ENCODE assay signal across 12 mouse cellular contexts in the genomic region with DNA sequence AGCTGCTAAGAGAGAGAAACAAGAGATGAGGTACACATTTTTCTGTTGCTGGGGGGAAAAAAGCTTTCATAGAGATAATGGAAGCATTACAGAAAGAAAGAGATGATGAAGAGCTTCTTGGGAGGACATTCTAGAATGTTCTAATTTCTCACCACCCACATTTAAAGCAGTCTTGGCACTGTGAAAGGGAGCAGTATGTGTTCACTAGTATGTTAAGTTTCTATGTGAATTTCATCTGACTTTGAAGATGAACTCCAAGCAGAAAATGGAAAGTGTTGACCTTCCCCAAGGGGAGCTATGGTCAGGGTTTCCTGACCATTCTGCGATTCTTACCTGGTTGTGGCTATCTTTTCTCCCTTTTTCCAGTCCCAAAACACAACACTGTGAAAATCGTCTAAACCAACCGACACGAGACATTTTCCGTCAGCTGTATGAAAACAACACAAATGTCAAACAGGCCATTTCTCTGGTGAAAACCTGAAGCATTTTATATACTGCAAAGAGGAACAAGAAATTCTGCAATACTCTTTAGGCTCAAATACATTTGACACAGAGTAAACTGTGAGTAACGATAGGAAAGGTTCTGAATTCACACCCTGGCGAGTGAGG. TPM values are rescaled to one million over a fixed set of nuclear protein-coding genes. Genes with fewer than 3 reads are reported as not detected.
DNase-seq lines count a peak whose midpoint lies in the region; ATAC-seq lines count a peak whose summit lies in the region.
"Had no signal": no experiment of that assay in that cellular context is flagged by ENCODE, and none has a peak within 500 bp of the region (broad histone marks: within the 10 kb centered on the region; RNA-seq: fewer than 3 reads in every experiment).

No protein-coding gene starts in this region.

- peaks cover 20% of the 10 kb centered on the region for H3K4me1 ChIP-seq in heart, embryonic 10.5 days
- peaks cover 23% of the 10 kb centered on the region for H3K4me1 ChIP-seq in liver, embryonic 12.5 days
- H3K4me1 ChIP-seq in liver, embryonic 16.5 days (ENCODE audit: control insufficient read depth, low read depth, low read length): peaks cover 7% of the 10 kb centered on the region
- H3K4me1 ChIP-seq: embryonic facial prominence, embryonic 13.5 days; forebrain, embryonic 13.5 days had no signal

- no peak for ATAC-seq in liver, embryonic 12.5 days
- ATAC-seq in liver, embryonic 16.5 days (ENCODE audit: low read depth): no peak
- ATAC-seq: forebrain, embryonic 13.5 days; inflammation-experienced regulatory T-cells, adult 6 months had no signal

- no peak overlapping the region for H3K9ac ChIP-seq in liver, embryonic 12.5 days
- no peak overlapping the region for H3K9ac ChIP-seq in liver, embryonic 16.5 days (ENCODE audit: low read depth, low read length)
- H3K9ac ChIP-seq: embryonic facial prominence, embryonic 13.5 days; forebrain, embryonic 13.5 days; stomach, embryonic 15.5 days had no signal

- WGBS in heart, embryonic 10.5 days: 82% methylated on average over 7 of the region's 7 CpGs
- 62% methylated on average over 7 of the region's 7 CpGs for WGBS in liver, embryonic 12.5 days (ENCODE audit: insufficient replicate concordance)
- WGBS in liver, embryonic 16.5 days (ENCODE audit: insufficient replicate concordance): 70% methylated on average over 7 of the region's 7 CpGs

- H3K36me3 ChIP-seq in heart, embryonic 10.5 days: no peaks in the 10 kb centered on the region
- H3K36me3 ChIP-seq in liver, embryonic 12.5 days: no peaks in the 10 kb centered on the region
- no peaks in the 10 kb centered on the region for H3K36me3 ChIP-seq in liver, embryonic 16.5 days (ENCODE audit: control insufficient read depth, insufficient read depth)
- H3K36me3 ChIP-seq: embryonic facial prominence, embryonic 13.5 days; stomach, embryonic 15.5 days had no signal

- H3K4me2 ChIP-seq in liver, embryonic 12.5 days: no peak overlapping the region
- no peak overlapping the region for H3K4me2 ChIP-seq in liver, embryonic 16.5 days (ENCODE audit: low read depth, low read length)
- H3K4me2 ChIP-seq: embryonic facial prominence, embryonic 13.5 days; forebrain, embryonic 13.5 days; stomach, embryonic 15.5 days had no signal

- H3K4me3 ChIP-seq in heart, embryonic 10.5 days: no peak overlapping the region
- no peak overlapping the region for H3K4me3 ChIP-seq in liver, embryonic 12.5 days
- no peak overlapping the region for H3K4me3 ChIP-seq in liver, embryonic 16.5 days (ENCODE audit: low read depth, low read length)
- H3K4me3 ChIP-seq: embryonic facial prominence, embryonic 13.5 days; forebrain, embryonic 13.5 days; stomach, embryonic 15.5 days had no signal

- no peaks in the 10 kb centered on the region for H3K9me3 ChIP-seq in heart, embryonic 10.5 days
- H3K9me3 ChIP-seq in liver, embryonic 12.5 days (replicated peaks): no peaks in the 10 kb centered on the region
- H3K9me3 ChIP-seq in liver, embryonic 16.5 days (replicated peaks; ENCODE audit: control insufficient read depth, low read length): no peaks in the 10 kb centered on the region
- H3K9me3 ChIP-seq: embryonic facial prominence, embryonic 13.5 days; forebrain, embryonic 13.5 days; stomach, embryonic 15.5 days had no signal

- H3K27ac ChIP-seq in heart, embryonic 10.5 days: peak overlapping the region; percentile 79; the same call in 1 of the 2 replicates
- peak overlapping the region; percentile 40; the same call in 1 of the 2 replicates for H3K27ac ChIP-seq in liver, embryonic 12.5 days
- H3K27ac ChIP-seq in liver, embryonic 16.5 days (ENCODE audit: low read length): peak overlapping the region; percentile 39
- H3K27ac ChIP-seq: embryonic facial prominence, embryonic 13.5 days; forebrain, embryonic 13.5 days; stomach, embryonic 15.5 days had no signal

- no peaks in the 10 kb centered on the region for H3K27me3 ChIP-seq in heart, embryonic 10.5 days (ENCODE audit: insufficient read depth, poor library complexity, severe bottlenecking)
- H3K27me3 ChIP-seq in liver, embryonic 12.5 days (replicated peaks): no peaks in the 10 kb centered on the region
- no peaks in the 10 kb centered on the region for H3K27me3 ChIP-seq in liver, embryonic 16.5 days (ENCODE audit: control insufficient read depth, insufficient read depth, low read depth, low read length)
- H3K27me3 ChIP-seq: embryonic facial prominence, embryonic 13.5 days; forebrain, embryonic 13.5 days; stomach, embryonic 15.5 days had no signal

- no peak for DNase-seq in heart, embryonic 10.5 days (ENCODE audit: low spot score)
- no peak for DNase-seq in heart, adult 8-10 months (ENCODE audit: low spot score)
- DNase-seq in liver: no peak
- no peak for DNase-seq in adrenal gland, adult 18-20 months (ENCODE audit: low spot score in 2 of 2)
- DNase-seq in layer of hippocampus, postnatal 25 days (ENCODE audit: extremely low spot score in 1 of 2, low spot score in 1 of 2): no peak
- DNase-seq: thymus, postnatal 25 days had no signal

RNA-seq across cellular contexts. Expression of a gene that starts 16.4 kb away (rescaled TPM):
- 0.39 and 0.45 TPM in 2 replicates for polyA plus RNA-seq in heart, embryonic 10.5 days (2016; fragmentation: Nextera tagmentation; extraction: Ambion mirVana)
- 1 to 10 TPM; 1.5 to 2.4 (median 1.7) TPM for total RNA-seq in heart, adult 8-10 months (2022)
- 0.41 and 0.54 TPM in 2 replicates for polyA plus RNA-seq in liver, embryonic 12.5 days (2016; fragmentation: Nextera tagmentation; extraction: Ambion mirVana)
- 0.14 and 0.25 TPM in 2 replicates for polyA plus RNA-seq in liver, embryonic 16.5 days (2015; fragmentation: Nextera tagmentation; extraction: Ambion mirVana)
- total RNA-seq in adrenal gland, adult 18-20 months (2021): under 1 TPM; 0.53 to 0.61 TPM
- total RNA-seq in layer of hippocampus, postnatal 25 days (2021): 1 to 10 TPM; 2.3 to 3.6 TPM
